Mouse (Mus musculus) CH12.LX (cell line): ENCODE data around the gene Tfpt.

Source experiments
- CHD1 ChIP-seq: IDR thresholded peaks from 2 replicates; pipeline ENCODE4 v1.6.1; 2012; ENCODE audit warnings: low read depth, low read length, improper control_type of control experiment, inconsistent platforms
- CTCF ChIP-seq, 2 experiments: IDR thresholded peaks in 1 of 2; conservative IDR thresholded peaks in 1 of 2; 2 replicates each; pipeline ENCODE4 v1.5.1; 2011 to 2012; ENCODE audit warnings: low read depth in 2 of 2, low read length in 2 of 2, improper control_type of control experiment in 1 of 2, inconsistent platforms in 1 of 2, mild to moderate bottlenecking in 1 of 2, moderate library complexity in 1 of 2
- MAFK ChIP-seq: IDR thresholded peaks from 2 replicates; pipeline ENCODE4 v1.6.1; 2011; ENCODE audit warnings: low read length, improper control_type of control experiment; ENCODE audit not compliant: insufficient replicate concordance
- MAX ChIP-seq: IDR thresholded peaks from 2 replicates; pipeline ENCODE4 v1.6.1; 2011; ENCODE audit warnings: low read length, improper control_type of control experiment
- MYC ChIP-seq: IDR thresholded peaks from 2 replicates; pipeline ENCODE4 v1.6.1; 2011; ENCODE audit warnings: low read depth, mild to moderate bottlenecking, improper control_type of control experiment, low read length
- NELFE ChIP-seq: IDR thresholded peaks from 2 replicates; pipeline ENCODE4 v1.6.1; 2011; ENCODE audit warnings: low read depth, low read length, improper control_type of control experiment
- POLR2AphosphoS2 ChIP-seq: IDR thresholded peaks from 2 replicates; pipeline ENCODE4 v1.6.1; 2011; ENCODE audit warnings: low read depth, low read length, improper control_type of control experiment
- RCOR1 ChIP-seq: conservative IDR thresholded peaks from 2 replicates; pipeline ENCODE4 v1.6.1; 2012; ENCODE audit warnings: low read depth, mild to moderate bottlenecking, inconsistent platforms, low read length, improper control_type of control experiment
- ZMIZ1 ChIP-seq: IDR thresholded peaks from 2 replicates; pipeline ENCODE4 v1.6.1; 2012; ENCODE audit warnings: low read depth, mild to moderate bottlenecking, inconsistent platforms, low read length, improper control_type of control experiment
- ZNF384 ChIP-seq: IDR thresholded peaks from 2 replicates; pipeline ENCODE4 v1.6.1; 2012; ENCODE audit warnings: low read depth, low read length, improper control_type of control experiment, inconsistent platforms

- TF ChIP-seq CTCF (conservative IDR thresholded peaks at IDR 0.05 in 1 of 2, IDR thresholded peaks at IDR 0.05 in 1 of 2; ENCODE audit: low read depth in 2 of 2, low read length in 2 of 2) = no peak
- no peak for TF ChIP-seq ZNF384
- TF ChIP-seq CHD1 = no peak
- TF ChIP-seq MYC = no peak
- no peak for TF ChIP-seq MAFK
- no peak for TF ChIP-seq POLR2AphosphoS2
- no peak for TF ChIP-seq MAX
- no peak for TF ChIP-seq ZMIZ1
- no peak for TF ChIP-seq NELFE
- no peak for TF ChIP-seq RCOR1
These were observed 27.2 kb upstream of the Tfpt start for GRCm38 (mm10) chr7:3656966-3657365.
